Mouse (Mus musculus): Measurements from ENCODE around the gene Abraxas1. TPM values are rescaled to one million over a fixed set of nuclear protein-coding genes. Genes with fewer than 3 reads are reported as not detected.

The Abraxas1 gene
- total RNA-seq, 2 experiments from 2014 or later: 8.4 to 9.5 TPM

DNA sequence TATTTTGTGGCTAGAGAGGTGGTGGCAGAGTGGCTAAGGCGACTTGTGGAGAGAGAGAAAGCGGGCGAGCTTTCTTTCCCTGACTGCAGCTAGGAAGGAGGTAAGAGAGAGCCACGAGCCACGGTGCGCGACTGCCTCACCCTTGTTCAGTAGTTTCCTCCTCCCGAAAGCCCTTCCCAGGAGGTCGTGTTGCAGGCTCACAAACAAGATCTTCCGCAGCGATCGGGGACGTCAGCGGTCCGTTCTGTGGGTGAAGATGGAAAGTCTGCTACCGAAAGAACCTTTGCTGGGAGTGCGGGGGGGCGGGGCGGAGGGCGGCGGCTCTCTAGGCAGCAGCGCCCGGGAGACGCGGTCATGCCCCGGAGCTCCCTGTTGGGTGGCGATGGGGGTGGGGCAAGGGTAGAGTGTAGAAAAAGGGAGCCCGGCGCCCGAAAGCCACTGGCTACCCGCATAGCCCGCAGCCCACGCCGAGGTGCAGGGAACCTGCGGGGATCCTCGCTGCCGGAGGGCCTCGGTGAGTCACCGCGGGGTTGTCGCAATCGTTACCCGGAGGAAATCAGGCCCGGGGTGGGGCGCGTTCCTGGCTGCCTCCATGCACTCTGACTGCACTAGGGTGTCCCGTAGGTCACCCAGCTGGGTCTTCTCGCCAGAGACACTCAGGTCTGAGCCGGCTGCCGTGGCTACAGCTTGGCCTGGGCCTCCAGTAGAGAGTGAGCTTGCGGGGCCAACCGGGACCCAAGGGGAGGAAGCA, 25.3 kb upstream of the Abraxas1 start:
- TF ChIP-seq CTCF (conservative IDR thresholded peaks at IDR 0.05): no peak
- H3K4me3 ChIP-seq: peak overlapping the region; percentile 78
- peak; percentile 19 to 46 for DNase-seq (ENCODE audit: low spot score in 2 of 2)
- H3K27ac ChIP-seq: peak overlapping the region; percentile 53; the same call in 1 of the 2 replicates

- no peak for TF ChIP-seq CTCF (conservative IDR thresholded peaks at IDR 0.05)
- DNase-seq (ENCODE audit: low spot score in 2 of 2): peak in 1 of 2 experiments; percentile 14
- peak within 1 kb of the TSS; percentile 53; the same call in 1 of the 2 replicates for H3K27ac ChIP-seq
- H3K4me3 ChIP-seq: peak within 1 kb of the TSS; percentile 78
Observed at GRCm38 (mm10) chr5:100845485-100845847, 24.7 kb upstream of the Abraxas1 start, which contains the start of gene Gpat3. Gpat3 (plus strand) TSS chr5:100845713.

DNA sequence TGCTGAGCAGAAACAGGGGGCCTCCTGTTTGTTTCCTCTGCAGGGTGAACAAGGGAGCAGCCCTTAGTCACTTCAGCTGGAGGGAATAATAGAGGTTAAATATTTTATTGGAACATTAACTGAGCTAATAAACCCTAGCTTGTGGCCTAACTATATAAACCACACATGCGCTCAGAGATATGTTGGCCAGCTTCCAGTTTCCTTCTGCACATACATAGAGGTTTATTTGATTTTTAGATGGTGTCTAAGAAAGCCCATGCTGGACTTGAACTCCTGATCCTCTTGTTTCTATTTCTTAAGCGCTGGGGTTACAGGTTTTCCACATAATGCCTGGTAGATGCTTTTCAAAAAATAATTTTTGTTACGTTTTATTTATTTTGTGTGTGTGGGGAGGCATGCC, 23.7 kb upstream of the Abraxas1 start:
- no peak overlapping the region for H3K27ac ChIP-seq
- H3K4me3 ChIP-seq: no peak overlapping the region
- TF ChIP-seq CTCF (conservative IDR thresholded peaks at IDR 0.05): no peak
- DNase-seq (ENCODE audit: low spot score in 2 of 2): no peak

DNA sequence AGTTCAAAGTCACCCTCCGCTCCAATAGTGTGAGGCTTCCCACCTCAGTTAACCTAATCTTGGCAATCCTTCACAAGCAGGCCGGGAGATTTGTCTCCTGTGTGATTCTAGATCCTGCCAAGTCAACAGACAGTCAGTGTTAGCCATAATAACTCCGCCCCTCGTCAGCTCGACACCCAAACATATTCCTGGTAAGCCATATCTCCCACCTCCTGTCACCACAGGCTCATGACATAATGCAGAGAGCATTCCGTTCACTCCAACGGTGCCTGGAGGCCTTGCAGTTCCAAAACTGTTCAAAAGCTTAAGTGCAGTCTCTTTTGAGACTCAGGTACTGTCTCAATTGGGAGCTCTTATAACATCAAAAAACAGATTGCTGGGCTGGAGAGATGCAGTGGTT, 17.1 kb upstream of the Abraxas1 start:
- Histone ChIP-seq H3K27ac (no peak overlapping the region), H3K4me3 (no peak overlapping the region)
- DNase-seq (ENCODE audit: low spot score in 2 of 2): no peak
- no peak for TF ChIP-seq CTCF (conservative IDR thresholded peaks at IDR 0.05)

DNA sequence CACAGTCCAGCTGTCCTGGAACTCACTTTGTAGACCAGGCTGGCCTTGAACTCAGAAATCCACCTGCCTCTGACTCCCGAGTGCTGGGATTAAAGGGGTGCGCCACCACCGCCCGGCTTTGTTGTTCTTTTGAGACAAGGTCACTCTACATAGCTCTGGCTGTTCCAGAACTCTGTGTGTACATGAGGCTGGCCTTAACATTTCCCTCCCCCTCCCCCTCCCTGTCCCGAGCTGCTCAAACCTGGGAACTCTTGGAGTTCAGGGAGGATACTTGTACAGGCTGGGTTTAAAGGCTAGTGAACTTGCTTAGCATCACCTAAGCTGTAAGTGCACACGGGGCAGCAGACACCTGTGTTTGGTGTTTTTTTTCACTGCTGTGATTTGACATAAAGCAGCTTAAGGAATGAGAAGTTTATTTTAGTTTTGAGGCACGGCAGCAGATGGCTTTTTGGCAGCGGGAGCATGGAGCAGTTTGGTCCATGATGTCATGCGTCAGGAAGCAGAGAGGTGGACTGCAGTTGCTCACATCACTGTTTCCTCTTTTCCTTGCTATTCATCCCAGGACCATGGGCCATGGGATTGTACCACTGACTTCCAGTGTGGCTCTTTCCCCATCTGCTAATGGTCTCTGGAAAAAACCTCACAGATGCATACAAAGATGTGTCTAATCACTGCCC, 15.2 kb upstream of the Abraxas1 start:
- Histone ChIP-seq H3K27ac (no peak overlapping the region), H3K4me3 (no peak overlapping the region)
- DNase-seq (ENCODE audit: low spot score in 2 of 2): no peak
- TF ChIP-seq CTCF (conservative IDR thresholded peaks at IDR 0.05): no peak

GRCm38 (mm10) chr5:100833841-100834240, 13.1 kb upstream of the Abraxas1 start:
- H3K27ac ChIP-seq: no peak overlapping the region

GRCm38 (mm10) chr5:100832680-100833079, 11.9 kb upstream of the Abraxas1 start:
- no peak overlapping the region for H3K4me3 ChIP-seq
- no peak overlapping the region for H3K27ac ChIP-seq
- no peak for DNase-seq (ENCODE audit: low spot score in 2 of 2)
- no peak for TF ChIP-seq CTCF (conservative IDR thresholded peaks at IDR 0.05)

More at GRCm38 (mm10) chr5:100833841-100834240, 13.1 kb upstream of the Abraxas1 start:
- TF ChIP-seq CTCF (conservative IDR thresholded peaks at IDR 0.05): no peak
- H3K4me3 ChIP-seq: no peak overlapping the region
- no peak for DNase-seq (ENCODE audit: low spot score in 2 of 2)

DNA sequence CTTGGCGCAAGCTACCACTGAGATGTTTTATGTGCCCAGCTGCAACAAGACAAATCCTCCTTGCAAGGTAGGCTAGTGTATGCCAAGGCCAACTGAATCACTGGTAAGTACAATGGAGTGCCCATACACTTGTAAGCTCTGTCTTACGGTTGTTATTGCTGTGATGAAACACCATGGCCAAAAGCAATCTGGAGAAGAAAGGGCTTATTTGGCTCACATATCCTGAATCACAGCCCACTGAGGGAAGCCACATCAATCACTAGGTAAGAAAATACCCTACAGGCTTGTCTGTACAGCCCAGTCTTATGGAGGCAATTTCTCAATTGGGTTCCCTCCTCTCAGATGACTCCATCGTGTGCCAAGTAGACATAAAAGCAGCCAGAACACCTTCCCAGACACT, 7.9 kb upstream of the Abraxas1 start:
- no peak for DNase-seq (ENCODE audit: low spot score in 2 of 2)
- no peak for TF ChIP-seq CTCF (conservative IDR thresholded peaks at IDR 0.05)

GRCm38 (mm10) chr5:100826531-100826930, 5.8 kb upstream of the Abraxas1 start:
- H3K27ac ChIP-seq: no peak overlapping the region
- no peak for TF ChIP-seq CTCF (conservative IDR thresholded peaks at IDR 0.05)
- no peak for DNase-seq (ENCODE audit: low spot score in 2 of 2)
- no peak overlapping the region for H3K4me3 ChIP-seq

More for the DNA sequence above, 7.9 kb upstream of the Abraxas1 start:
- Histone ChIP-seq H3K27ac (no peak overlapping the region), H3K4me3 (no peak overlapping the region)

GRCm38 (mm10) chr5:100825975-100826374, 5.2 kb upstream of the Abraxas1 start:
- no peak for DNase-seq (ENCODE audit: low spot score in 2 of 2)
- no peak overlapping the region for H3K27ac ChIP-seq
- no peak overlapping the region for H3K4me3 ChIP-seq
- TF ChIP-seq CTCF (conservative IDR thresholded peaks at IDR 0.05): peak; percentile 74

DNA sequence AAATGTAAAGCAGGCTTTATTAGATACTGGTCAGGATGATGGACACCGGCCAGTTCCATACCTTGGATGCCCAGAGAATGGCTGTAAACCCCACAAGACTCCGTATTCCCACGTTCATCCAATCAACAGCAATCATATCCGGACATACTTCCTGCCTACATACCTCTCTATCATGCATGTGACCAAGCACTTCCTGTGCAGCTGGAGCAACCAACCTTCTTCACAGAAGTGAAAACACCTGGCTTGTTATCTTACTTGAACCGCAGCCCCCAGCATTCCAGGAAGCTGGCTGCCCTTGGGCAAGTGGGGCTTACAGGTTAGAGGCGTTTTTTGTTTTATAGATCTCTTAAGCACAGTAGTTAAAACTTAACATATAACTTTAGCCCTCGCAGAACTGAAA, 2.1 kb upstream of the Abraxas1 start:
- no peak for DNase-seq (ENCODE audit: low spot score in 2 of 2)
- no peak for TF ChIP-seq CTCF (conservative IDR thresholded peaks at IDR 0.05)
- H3K4me3 ChIP-seq: no peak overlapping the region
- H3K27ac ChIP-seq: no peak overlapping the region

- DNase-seq (ENCODE audit: low spot score in 2 of 2): no peak
- no peak for TF ChIP-seq CTCF (conservative IDR thresholded peaks at IDR 0.05)
- Histone ChIP-seq H3K4me3 (peak overlapping the region; percentile 96), H3K27ac (no peak overlapping the region)
Observed at GRCm38 (mm10) chr5:100821375-100821774, 610 bp upstream of the Abraxas1 start.

DNA sequence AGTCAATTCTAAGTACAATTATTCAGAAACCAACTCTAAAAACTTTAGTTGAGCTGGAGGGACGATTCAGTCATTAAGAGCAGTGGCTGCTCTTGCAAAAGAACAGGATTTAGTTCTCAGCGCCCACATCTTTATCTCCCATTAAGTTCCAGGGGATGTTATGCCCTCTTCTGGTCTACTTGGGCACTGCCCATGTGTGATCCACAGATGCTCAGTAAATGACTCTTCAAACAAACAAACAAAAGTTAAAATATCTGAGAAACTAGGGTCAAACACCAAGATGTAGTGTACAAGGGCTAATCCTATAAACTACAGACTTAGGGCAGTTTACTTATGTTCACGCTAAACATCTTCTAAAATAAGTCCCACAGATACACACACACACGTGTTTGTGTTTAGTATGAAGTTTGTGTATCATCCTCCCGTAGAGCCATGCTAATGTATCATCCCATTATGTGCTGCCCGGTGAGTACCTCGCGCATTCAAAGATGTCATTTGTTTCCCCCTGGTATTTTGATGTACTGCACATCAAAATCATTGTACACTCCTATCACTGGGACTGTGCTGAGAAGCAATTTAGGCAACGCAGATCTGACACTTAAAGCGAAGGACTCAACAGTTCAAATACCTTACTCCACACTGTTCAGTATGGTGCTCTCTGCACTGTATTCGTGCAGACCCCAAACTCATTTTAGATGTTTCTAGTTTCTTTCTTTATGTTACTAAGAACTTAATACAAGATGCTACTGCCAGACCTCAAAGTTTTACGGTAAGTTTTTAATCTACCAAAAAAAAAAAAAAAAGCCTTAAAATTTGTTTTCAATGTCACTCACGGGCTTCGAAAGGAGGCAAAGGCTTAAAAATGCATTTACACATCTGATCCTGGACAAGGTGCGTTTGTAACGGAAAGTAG, 941 bp downstream of the Abraxas1 start:
- Histone ChIP-seq H3K4me3 (peak overlapping the region; percentile 96), H3K27ac (peak overlapping the region; percentile 89)
- TF ChIP-seq CTCF (conservative IDR thresholded peaks at IDR 0.05): peak; percentile 67
- DNase-seq (ENCODE audit: low spot score in 2 of 2): no peak
